Mouse (Mus musculus) ES-E14 (cell line): ENCODE measurements around the gene Pgc.

Source experiments
- CHD2 ChIP-seq: IDR thresholded peaks from 2 replicates; pipeline ENCODE4 v1.6.1; 2014; ENCODE audit warnings: mild to moderate bottlenecking, low read depth, low read length, inconsistent platforms
- HCFC1 ChIP-seq: IDR thresholded peaks from 2 replicates; pipeline ENCODE4 v1.6.1; 2012; ENCODE audit warnings: low read length, inconsistent platforms, borderline replicate concordance; ENCODE audit not compliant: insufficient read depth
- MAFK ChIP-seq: IDR thresholded peaks from 2 replicates; pipeline ENCODE4 v1.6.1; 2014; ENCODE audit warnings: mild to moderate bottlenecking, low read depth, low read length, inconsistent platforms; ENCODE audit not compliant: insufficient read depth
- ZC3H11A ChIP-seq: IDR thresholded peaks from 2 replicates; pipeline ENCODE4 v1.6.1; 2012; ENCODE audit warnings: low read depth, mild to moderate bottlenecking, inconsistent platforms, low read length, borderline replicate concordance
- ZNF384 ChIP-seq: IDR thresholded peaks from 2 replicates; pipeline ENCODE4 v1.6.1; 2012; ENCODE audit warnings: low read depth, low read length, inconsistent platforms

GRCm38 (mm10) chr17:47698156-47698555, 28.5 kb upstream of the Pgc start:
- TF ChIP-seq MAFK (no peak), ZC3H11A (no peak), ZNF384 (no peak), HCFC1 (no peak), CHD2 (no peak)
